Mouse (Mus musculus) intestine, embryonic 16.5 days (tissue): Measurements from ENCODE around the gene Polr2j. TPM values are rescaled to one million over a fixed set of nuclear protein-coding genes. Genes with fewer than 3 reads are reported as not detected.

Source experiments
- ATAC-seq: fragments of 200-750 bp; cut with Nextera tagmentation; 2 replicates; pipeline ENCODE4 v1.8.0; 2017; ENCODE audit warnings: moderate TSS enrichment, moderate library complexity
- H3K27ac ChIP-seq: fragments of 300-500 bp; sonication (generic); 2 replicates; pipeline ENCODE4 v1.5.1; 2014; ENCODE audit warnings: mild to moderate bottlenecking, low read length
- H3K27me3 ChIP-seq: fragments of 300-500 bp; sonication (generic); replicated peaks from 2 replicates; pipeline ENCODE4 v1.6.1; 2014; ENCODE audit warnings: low read length, control low read depth, mixed read lengths; ENCODE audit not compliant: control insufficient read depth, insufficient read depth
- H3K36me3 ChIP-seq: fragments of 300-500 bp; sonication (generic); 2 replicates; pipeline ENCODE4 v1.6.1; 2014; ENCODE audit warnings: low read length, control low read depth; ENCODE audit not compliant: control insufficient read depth, insufficient read depth
- H3K4me1 ChIP-seq: fragments of 300-500 bp; sonication (generic); 2 replicates; pipeline ENCODE4 v1.6.1; 2014; ENCODE audit warnings: low read length, control low read depth, mixed read lengths; ENCODE audit not compliant: control insufficient read depth, insufficient read depth
- H3K4me2 ChIP-seq: fragments of 300-500 bp; sonication (generic); 2 replicates; pipeline ENCODE4 v1.6.1; 2014; ENCODE audit warnings: low read depth, low read length, control low read depth
- H3K4me3 ChIP-seq: fragments of 300-500 bp; sonication (generic); 2 replicates; pipeline ENCODE4 v1.5.1; 2014; ENCODE audit warnings: mild to moderate bottlenecking, low read length
- H3K9ac ChIP-seq: fragments of 300-500 bp; sonication (generic); 2 replicates; pipeline ENCODE4 v1.6.1; 2014; ENCODE audit warnings: low read depth, low read length
- H3K9me3 ChIP-seq: fragments of 300-500 bp; sonication (generic); 2 replicates; pipeline ENCODE4 v1.6.1; 2016; ENCODE audit warnings: low read length, control low read depth; ENCODE audit not compliant: control insufficient read depth
- WGBS: fragments of 180-500 bp; shearing (Covaris S2); extraction: QIAGEN DNeasy Blood & Tissue Kit; methylation state at CpG from one replicate; pipeline ENCODE4 v1.1.7; 2014; 5-methylcytosine and 5-hydroxymethylcytosine counted together
- polyA plus RNA-seq: library from polyadenylated mRNA; unstranded; fragments of >200 nt; fragmentation: Nextera tagmentation; extraction: Ambion mirVana; gene quantifications from 2 replicates; pipeline ENCODE4 v1.2.1, GENCODE M21; 2015

Gene Polr2j
- polyA plus RNA-seq, 1 experiment from 2014 or later: 230 TPM

- no peaks in the 10 kb centered on the region for H3K27me3 ChIP-seq
- H3K4me1 ChIP-seq: peaks cover 12% of the 10 kb centered on the region; the same call in 1 of the 2 replicates
- no peaks in the 10 kb centered on the region for H3K9me3 ChIP-seq
- H3K27ac ChIP-seq: peak overlapping the region; percentile 58
- H3K36me3 ChIP-seq: peaks cover 10% of the 10 kb centered on the region
- peak; percentile 49 for ATAC-seq
- H3K4me2 ChIP-seq: peak overlapping the region; percentile 65
- peak overlapping the region; percentile 78 for H3K9ac ChIP-seq
- H3K4me3 ChIP-seq: peak overlapping the region; percentile 81
- WGBS: 5% methylated on average over 20 of the region's 20 CpGs
Observed at GRCm38 (mm10) chr5:136136292-136136990, 20.0 kb downstream of the Polr2j start.

DNA sequence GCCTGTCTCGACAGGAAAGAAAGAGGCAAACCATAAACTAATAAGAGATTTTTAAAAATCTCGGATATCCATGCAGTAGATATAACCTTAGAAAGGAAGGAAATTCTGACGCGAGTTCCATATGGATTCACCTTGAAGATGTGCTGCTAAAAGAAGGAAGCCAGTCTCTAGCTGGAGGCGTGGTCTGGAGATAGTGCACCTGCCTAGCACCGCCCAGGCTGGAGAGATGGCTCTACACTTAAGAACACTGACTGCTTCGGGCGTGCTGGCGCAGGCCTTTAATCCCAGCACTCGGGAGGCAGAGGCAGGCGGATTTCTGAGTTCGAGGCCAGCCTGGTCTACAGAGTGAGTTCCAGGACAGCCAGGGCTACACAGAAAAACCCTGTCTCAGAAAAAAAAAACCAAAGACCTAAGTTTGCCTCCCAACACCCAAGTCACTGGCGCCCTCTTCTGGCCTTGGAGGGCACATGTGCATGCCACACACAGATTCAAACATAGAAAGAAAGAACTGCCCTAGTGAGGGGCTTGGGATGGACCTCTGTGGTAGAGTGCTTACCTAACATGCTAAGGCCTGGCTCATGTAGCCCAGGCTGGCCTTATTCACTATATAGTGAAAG is 21.3 kb downstream of the Polr2j start:
- H3K4me2 ChIP-seq: no peak overlapping the region
- no peak overlapping the region for H3K27ac ChIP-seq
- WGBS: 71% methylated on average over 13 of the region's 13 CpGs
- no peak overlapping the region for H3K4me3 ChIP-seq
- no peaks in the 10 kb centered on the region for H3K9me3 ChIP-seq
- no peak for ATAC-seq
- peaks cover 12% of the 10 kb centered on the region; the same call in 1 of the 2 replicates for H3K4me1 ChIP-seq
- H3K27me3 ChIP-seq: no peaks in the 10 kb centered on the region
- H3K9ac ChIP-seq: no peak overlapping the region
- peaks cover 15% of the 10 kb centered on the region for H3K36me3 ChIP-seq

- Histone ChIP-seq H3K9me3 (no peaks in the 10 kb centered on the region), H3K27ac (no peak overlapping the region), H3K27me3 (no peaks in the 10 kb centered on the region), H3K9ac (no peak overlapping the region), H3K4me2 (no peak overlapping the region), H3K4me3 (no peak overlapping the region), H3K4me1 (peaks cover 12% of the 10 kb centered on the region; the same call in 1 of the 2 replicates), H3K36me3 (peaks cover 15% of the 10 kb centered on the region)
- WGBS: 88% methylated on average over 13 of the region's 13 CpGs
- no peak for ATAC-seq
Observed at GRCm38 (mm10) chr5:136139393-136139792, 23.0 kb downstream of the Polr2j start.

GRCm38 (mm10) chr5:136140057-136140482 is 23.6 kb downstream of the Polr2j start:
- no peak overlapping the region for H3K4me2 ChIP-seq
- 87% methylated on average over 10 of the region's 10 CpGs for WGBS
- no peaks in the 10 kb centered on the region for H3K9me3 ChIP-seq
- H3K27ac ChIP-seq: no peak overlapping the region
- H3K9ac ChIP-seq: no peak overlapping the region
- peaks cover 8% of the 10 kb centered on the region; the same call in 1 of the 2 replicates for H3K4me1 ChIP-seq
- H3K36me3 ChIP-seq: peaks cover 15% of the 10 kb centered on the region
- H3K4me3 ChIP-seq: no peak overlapping the region
- ATAC-seq: no peak
- no peaks in the 10 kb centered on the region for H3K27me3 ChIP-seq

GRCm38 (mm10) chr5:136142746-136143145 is 26.3 kb downstream of the Polr2j start:
- no peaks in the 10 kb centered on the region for H3K9me3 ChIP-seq
- no peak overlapping the region for H3K4me3 ChIP-seq
- H3K4me2 ChIP-seq: no peak overlapping the region
- H3K27ac ChIP-seq: no peak overlapping the region
- H3K36me3 ChIP-seq: peaks cover 15% of the 10 kb centered on the region
- H3K27me3 ChIP-seq: no peaks in the 10 kb centered on the region
- WGBS: 90% methylated on average over 5 of the region's 5 CpGs
- H3K4me1 ChIP-seq: 0 out of 2 replicates have a peak, but pooled peaks cover 3% of the 10 kb centered on the region
- no peak overlapping the region for H3K9ac ChIP-seq
- ATAC-seq: no peak

GRCm38 (mm10) chr5:136143161-136143755 is 26.8 kb downstream of the Polr2j start:
- H3K4me3 ChIP-seq: no peak overlapping the region
- H3K4me2 ChIP-seq: no peak overlapping the region
- no peaks in the 10 kb centered on the region for H3K9me3 ChIP-seq
- no peak overlapping the region for H3K9ac ChIP-seq
- H3K4me1 ChIP-seq: 0 out of 2 replicates have a peak, but pooled peaks cover 3% of the 10 kb centered on the region
- peaks cover 15% of the 10 kb centered on the region for H3K36me3 ChIP-seq
- no peak for ATAC-seq
- H3K27ac ChIP-seq: no peak overlapping the region
- no peaks in the 10 kb centered on the region for H3K27me3 ChIP-seq
- 88% methylated on average over 6 of the region's 6 CpGs for WGBS

GRCm38 (mm10) chr5:136144606-136145430 is 28.4 kb downstream of the Polr2j start:
- no peaks in the 10 kb centered on the region for H3K4me1 ChIP-seq
- H3K36me3 ChIP-seq: peaks cover 11% of the 10 kb centered on the region
- WGBS: 46% methylated on average over 12 of the region's 12 CpGs
- no peaks in the 10 kb centered on the region for H3K9me3 ChIP-seq
- peak overlapping the region; percentile 48; the same call in 1 of the 2 replicates for H3K9ac ChIP-seq
- H3K4me2 ChIP-seq: no peak overlapping the region
- H3K4me3 ChIP-seq: no peak overlapping the region
- H3K27me3 ChIP-seq: no peaks in the 10 kb centered on the region
- no peak overlapping the region for H3K27ac ChIP-seq
- no peak for ATAC-seq

GRCm38 (mm10) chr5:136146936-136147335 is 30.5 kb downstream of the Polr2j start:
- 81% methylated on average over 1 of the region's 1 CpGs for WGBS
- Histone ChIP-seq H3K9me3 (no peaks in the 10 kb centered on the region), H3K27ac (no peak overlapping the region), H3K27me3 (no peaks in the 10 kb centered on the region), H3K4me3 (no peak overlapping the region), H3K9ac (no peak overlapping the region), H3K4me1 (no peaks in the 10 kb centered on the region), H3K36me3 (peaks cover 5% of the 10 kb centered on the region; the same call in 1 of the 2 replicates), H3K4me2 (no peak overlapping the region)
- no peak for ATAC-seq

DNA sequence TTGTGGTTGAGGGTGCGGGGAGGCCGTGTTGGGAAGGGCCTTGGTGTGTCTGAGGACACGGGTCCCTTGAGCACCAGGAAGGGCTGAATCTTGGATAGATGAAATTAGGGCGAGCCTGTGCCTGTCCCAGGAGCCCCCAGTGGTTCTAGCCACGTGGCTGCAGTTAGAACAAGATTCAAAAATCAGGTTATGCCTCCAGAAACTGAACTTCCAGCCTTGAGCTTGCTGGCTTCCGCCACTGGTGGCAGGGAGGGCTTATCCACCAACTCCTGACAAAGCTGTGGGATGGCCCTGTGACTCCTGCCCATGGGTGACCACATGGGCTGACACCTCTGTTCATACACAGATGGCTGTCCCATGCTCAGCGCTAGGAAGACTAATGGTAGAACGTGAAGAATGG is 31.3 kb downstream of the Polr2j start:
- no peak overlapping the region for H3K27ac ChIP-seq
- H3K9me3 ChIP-seq: no peaks in the 10 kb centered on the region
- no peak overlapping the region for H3K4me3 ChIP-seq
- H3K36me3 ChIP-seq: no peaks in the 10 kb centered on the region; the same call in 1 of the 2 replicates
- no peaks in the 10 kb centered on the region for H3K27me3 ChIP-seq
- WGBS: 71% methylated on average over 8 of the region's 8 CpGs
- H3K9ac ChIP-seq: no peak overlapping the region
- no peak overlapping the region for H3K4me2 ChIP-seq
- no peaks in the 10 kb centered on the region for H3K4me1 ChIP-seq
- ATAC-seq: no peak
